ENCODE assay signal across 9 mouse cellular contexts in the genomic region with DNA sequence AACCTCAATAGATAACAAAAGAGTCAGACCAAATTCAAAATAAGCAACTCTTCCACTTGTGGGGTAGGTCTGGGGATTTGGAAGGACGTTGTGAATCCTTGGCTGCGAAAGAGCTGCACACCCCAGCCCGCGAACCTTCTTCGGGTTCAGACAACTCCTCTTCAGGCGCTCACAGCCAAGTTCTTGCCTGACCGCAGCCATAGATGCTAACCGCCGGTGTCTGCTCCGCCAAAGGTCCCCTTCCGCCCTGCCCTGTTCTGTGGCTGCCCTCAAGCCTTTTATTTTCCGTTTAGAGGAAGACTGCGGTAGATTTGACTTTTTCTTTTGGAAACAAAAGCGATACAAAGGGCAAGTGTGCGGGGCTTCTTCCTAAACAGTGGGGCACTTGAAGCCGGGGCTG.
DNase-seq lines count a peak whose midpoint lies in the region; ATAC-seq and TF ChIP-seq lines count a peak whose summit lies in the region.
"Had no signal": no experiment of that assay in that cellular context is flagged by ENCODE, and none has a peak within 500 bp of the region (broad histone marks: within the 10 kb centered on the region; RNA-seq: fewer than 3 reads in every experiment).

No protein-coding gene starts in this region.

- peak overlapping the region; percentile 59; the same call in 1 of the 2 replicates for H3K27ac ChIP-seq in embryonic facial prominence, embryonic 10.5 days (replicated peaks)
- H3K27ac ChIP-seq in intestine, embryonic 14.5 days (ENCODE audit: low read depth), result no peak overlapping the region
- H3K27ac ChIP-seq in midbrain, embryonic 11.5 days (ENCODE audit: low read depth, low read length), result no peak overlapping the region
- H3K27ac ChIP-seq in thymus, adult 2 months (ENCODE audit: control insufficient read depth, insufficient read depth, low read length), result no peak overlapping the region

- no peak overlapping the region for H3K9ac ChIP-seq in intestine, embryonic 14.5 days (ENCODE audit: low read length)
- peak overlapping the region; percentile 6 for H3K9ac ChIP-seq in midbrain, embryonic 11.5 days (ENCODE audit: low read length)

- peak; percentile 15 to 18 for DNase-seq in frontal cortex, postnatal 36 days (ENCODE audit: low spot score in 2 of 2)
- DNase-seq in A20 (ENCODE audit: low read depth, low spot score), result peak; percentile 18
- DNase-seq in embryonic facial prominence, embryonic 10.5 days (ENCODE audit: low spot score), result peak; percentile 48
- peak; percentile 69 for DNase-seq in intestine, embryonic 14.5 days (ENCODE audit: low spot score)
- peak; percentile 94 for DNase-seq in midbrain, embryonic 11.5 days (ENCODE audit: low spot score, missing footprints)
- DNase-seq in thymus, adult 2 months, result peak; percentile 25
- DNase-seq in yolk sac, embryonic 10.5 days (ENCODE audit: low spot score), result no peak

- H3K4me1 ChIP-seq in embryonic facial prominence, embryonic 10.5 days, result peaks cover 47% of the 10 kb centered on the region
- no peaks in the 10 kb centered on the region for H3K4me1 ChIP-seq in intestine, embryonic 14.5 days (replicated peaks; ENCODE audit: control insufficient read depth, insufficient read depth, low read length)
- peaks cover 16% of the 10 kb centered on the region for H3K4me1 ChIP-seq in midbrain, embryonic 11.5 days (ENCODE audit: control insufficient read depth, insufficient read depth, low read length)
- peaks cover 5% of the 10 kb centered on the region for H3K4me1 ChIP-seq in thymus, adult 2 months (replicated peaks; ENCODE audit: control insufficient read depth, insufficient read depth, low read length)

- WGBS in embryonic facial prominence, embryonic 10.5 days, result 7% methylated on average over 16 of the region's 16 CpGs
- WGBS in intestine, embryonic 14.5 days, result 10% methylated on average over 16 of the region's 16 CpGs
- WGBS in midbrain, embryonic 11.5 days, result 4% methylated on average over 16 of the region's 16 CpGs
- WGBS in thymus, adult 2 months, result 1% methylated on average over 16 of the region's 16 CpGs

- peak overlapping the region; percentile 46 for H3K4me3 ChIP-seq in embryonic facial prominence, embryonic 10.5 days
- 0 out of 2 replicates have a peak overlapping the region, but pooled peaks have one; percentile 10 for H3K4me3 ChIP-seq in intestine, embryonic 14.5 days (ENCODE audit: low read depth, low read length)
- peak overlapping the region; percentile 25; the same call in 1 of the 2 replicates for H3K4me3 ChIP-seq in midbrain, embryonic 11.5 days (ENCODE audit: low read depth, low read length)
- H3K4me3 ChIP-seq in thymus, adult 2 months (ENCODE audit: control insufficient read depth, insufficient read depth, low read length), result no peak overlapping the region

- H3K27me3 ChIP-seq in embryonic facial prominence, embryonic 10.5 days (replicated peaks; ENCODE audit: low read depth, poor library complexity, severe bottlenecking), result peaks cover 35% of the 10 kb centered on the region
- H3K27me3 ChIP-seq in intestine, embryonic 14.5 days (replicated peaks; ENCODE audit: control insufficient read depth, insufficient read depth, low read length), result peaks cover 27% of the 10 kb centered on the region
- H3K27me3 ChIP-seq in midbrain, embryonic 11.5 days (ENCODE audit: control insufficient read depth, insufficient read depth, low read length), result no peaks in the 10 kb centered on the region
- peaks cover 2% of the 10 kb centered on the region; the same call in 1 of the 2 replicates for H3K27me3 ChIP-seq in thymus, adult 2 months (ENCODE audit: control insufficient read depth, insufficient read depth, low read length)

- H3K4me2 ChIP-seq in intestine, embryonic 14.5 days (ENCODE audit: low read length), result peak overlapping the region; percentile 40
- peak overlapping the region; percentile 44 for H3K4me2 ChIP-seq in midbrain, embryonic 11.5 days

- no peak for TF ChIP-seq POLR2A in thymus, adult 2 months (IDR thresholded peaks at IDR 0.05; ENCODE audit: control insufficient read depth, extremely low read depth, insufficient read depth, low read length, poor library complexity)

- no peaks in the 10 kb centered on the region for H3K36me3 ChIP-seq in embryonic facial prominence, embryonic 10.5 days (replicated peaks)
- no peaks in the 10 kb centered on the region for H3K36me3 ChIP-seq in intestine, embryonic 14.5 days (ENCODE audit: control insufficient read depth, insufficient read depth, low read length)
- no peaks in the 10 kb centered on the region for H3K36me3 ChIP-seq in midbrain, embryonic 11.5 days (ENCODE audit: control insufficient read depth, insufficient read depth, low read length)
- no peaks in the 10 kb centered on the region for H3K36me3 ChIP-seq in thymus, adult 2 months (ENCODE audit: control insufficient read depth, insufficient read depth, low read length)
- H3K36me3 ChIP-seq: G1E had no signal

- ATAC-seq in frontal cortex, adult (ENCODE audit: low TSS enrichment), result no peak
- ATAC-seq in intestine, embryonic 14.5 days (replicated peaks; ENCODE audit: low FRiP score, low TSS enrichment, low read depth), result no peak
- no peak for ATAC-seq in midbrain, embryonic 11.5 days (ENCODE audit: low FRiP score)

- no peaks in the 10 kb centered on the region for H3K9me3 ChIP-seq in embryonic facial prominence, embryonic 10.5 days
- H3K9me3 ChIP-seq in intestine, embryonic 14.5 days (ENCODE audit: control insufficient read depth, low read length), result 0 out of 2 replicates have a peak, but pooled peaks cover 2% of the 10 kb centered on the region
- no peaks in the 10 kb centered on the region for H3K9me3 ChIP-seq in midbrain, embryonic 11.5 days (ENCODE audit: control insufficient read depth, low read length)

- TF ChIP-seq CTCF in thymus, adult 2 months (IDR thresholded peaks at IDR 0.05; ENCODE audit: borderline replicate concordance, control insufficient read depth, extremely low read depth, insufficient read depth, low read length, poor library complexity), result no peak
